Mouse (Mus musculus) adrenal gland (tissue): ENCODE measurements around the gene Spryd3.
"Not testable (repeated sequence)": the region's sequence is repeated elsewhere in the genome, so short reads cannot be mapped to it uniquely, and the experiment has no call there.

ENCODE experiments used
- intact Hi-C: fragments of 180-260 bp; cut with DNase I; formaldehyde crosslinking; loops from one replicate; pipeline ENCODE4 v1.15.1; 2025

The Spryd3 gene

GRCm38 (mm10) chr15:102100996-102101671, 34.9 kb downstream of the Spryd3 start:
- intact Hi-C loops: no loop called here

DNA sequence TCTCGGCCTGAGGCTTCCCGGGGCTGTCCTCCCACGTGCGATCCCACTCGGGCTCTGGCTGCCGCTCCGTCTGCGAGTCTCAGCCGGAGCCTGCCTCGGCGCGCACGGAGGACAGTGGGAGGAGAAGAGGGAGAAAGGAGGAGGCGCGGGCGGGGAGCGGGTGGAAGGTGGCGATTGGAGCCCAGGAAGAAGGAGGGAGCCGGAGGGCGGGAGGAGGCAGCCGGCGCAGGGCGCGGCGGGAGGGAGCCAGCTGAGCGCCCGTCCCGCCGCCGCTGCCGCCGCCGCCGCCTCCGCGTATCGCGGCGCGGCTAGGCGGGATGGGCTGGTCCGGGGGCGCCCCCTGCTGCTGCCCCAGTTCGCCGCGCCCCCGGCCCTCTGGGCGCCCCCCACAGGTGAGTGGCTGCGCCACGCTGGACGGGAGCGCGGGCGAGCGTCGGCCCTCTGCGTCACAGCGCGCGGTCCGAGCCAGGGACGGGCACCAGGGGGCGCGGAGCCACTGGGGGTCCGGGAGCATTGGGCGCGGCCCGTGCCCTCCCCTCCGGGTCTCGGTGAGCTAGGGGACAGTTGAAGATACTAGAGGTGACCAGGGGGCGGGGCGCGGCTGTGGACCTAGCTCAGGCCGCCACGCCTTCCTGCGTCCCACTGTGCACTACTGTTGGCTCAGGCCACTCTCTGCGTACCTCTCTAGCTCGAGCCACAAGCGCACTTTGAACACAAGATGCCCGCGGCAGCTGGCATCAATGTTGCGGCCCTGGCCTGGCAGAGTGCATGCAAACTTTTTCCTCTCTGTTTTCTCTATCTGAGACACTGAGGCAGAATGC, 35.7 kb downstream of the Spryd3 start, which contains the start of gene Tns2:
Gene Tns2 (plus strand): TSS at position 253 of the 821 bp plus-strand sequence.
- intact Hi-C loops: no loop called here

GRCm38 (mm10) chr15:102099771-102100160, 36.3 kb downstream of the Spryd3 start:
- intact Hi-C loops: no loop called here

DNA sequence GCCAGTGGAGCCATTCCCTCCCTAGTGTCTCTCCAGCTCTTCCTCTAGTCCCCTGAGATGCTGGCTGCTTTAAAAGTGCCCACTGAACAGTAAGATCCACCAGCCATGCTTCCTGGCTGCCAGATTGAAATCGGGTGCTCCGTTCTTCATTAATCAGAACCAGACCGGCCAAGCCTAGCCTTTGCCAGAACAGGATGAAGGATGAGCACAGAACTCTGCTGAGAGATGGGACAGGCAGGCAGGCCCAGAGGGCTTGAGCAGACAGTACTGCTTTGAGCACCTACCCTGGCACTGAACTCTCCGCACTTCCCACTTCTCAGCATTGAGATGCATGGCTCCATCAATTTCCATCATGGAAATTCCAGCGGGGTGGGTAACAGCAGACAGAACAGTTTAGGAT, 36.8 kb downstream of the Spryd3 start:
- intact Hi-C loops: no loop called here

GRCm38 (mm10) chr15:102097991-102098555, 38.0 kb downstream of the Spryd3 start:
- intact Hi-C loops: no loop called here

GRCm38 (mm10) chr15:102097147-102097915, 38.7 kb downstream of the Spryd3 start:
- intact Hi-C loops: no loop called here

DNA sequence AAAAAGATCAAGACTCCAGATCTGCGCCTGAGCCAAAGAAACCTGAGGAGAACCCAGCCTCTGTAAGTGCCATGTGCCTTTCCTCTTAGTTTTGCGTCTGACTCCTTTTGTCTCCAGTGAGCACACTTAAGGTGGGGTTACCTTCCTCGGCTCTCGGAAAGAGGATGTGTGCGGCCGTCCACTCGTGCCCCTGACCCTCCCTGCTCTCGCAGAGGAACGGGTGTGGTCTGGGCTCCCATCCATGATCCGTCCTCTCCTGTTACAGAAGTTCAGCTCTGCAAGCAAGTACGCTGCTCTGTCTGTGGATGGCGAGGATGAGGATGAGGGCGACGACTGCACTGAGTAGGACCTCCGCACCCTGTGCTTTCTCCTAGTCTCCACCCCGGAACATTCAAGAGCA, 41.0 kb downstream of the Spryd3 start:
- intact Hi-C loops: no loop called here

DNA sequence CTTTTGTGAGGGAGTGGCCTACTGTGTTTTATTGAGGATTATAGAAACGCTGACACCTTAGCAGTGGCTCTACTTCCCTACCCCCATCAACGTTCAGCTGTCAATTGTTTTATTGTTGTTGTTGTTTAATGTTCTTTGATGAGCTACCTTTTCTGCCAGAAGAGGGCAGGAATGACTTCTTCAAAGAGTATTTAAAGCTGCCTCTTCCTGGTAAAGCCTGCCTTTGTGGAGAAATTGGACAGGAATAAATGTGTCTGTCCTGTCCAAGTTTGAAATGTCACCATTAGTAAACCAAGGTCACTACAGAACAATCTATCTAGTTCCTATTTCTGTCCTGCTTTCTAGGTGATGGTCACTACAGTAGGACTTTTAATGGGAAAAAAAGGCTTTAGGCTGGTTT, 41.9 kb downstream of the Spryd3 start:
- intact Hi-C loops: no loop called here

DNA sequence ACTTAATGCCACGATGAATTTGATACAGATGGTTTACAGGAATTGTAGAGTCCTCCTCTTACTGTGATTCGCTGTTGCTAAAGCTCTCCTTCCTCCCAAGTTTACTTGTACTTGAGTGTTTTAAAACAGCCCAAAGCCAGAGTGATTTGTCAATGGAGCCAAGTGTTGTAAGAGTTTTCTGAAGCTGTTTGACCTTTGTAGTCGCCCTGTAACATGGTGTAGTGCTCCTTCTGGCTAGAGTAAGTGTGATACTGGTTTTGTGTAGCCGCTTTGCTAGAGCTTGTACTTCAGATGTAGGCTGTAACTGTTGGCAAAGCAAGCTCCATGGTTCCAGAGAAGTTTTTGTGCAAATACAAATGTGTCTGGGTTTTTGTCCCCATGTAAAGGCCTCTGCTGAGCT, 43.8 kb downstream of the Spryd3 start:
- intact Hi-C loops: no loop called here

GRCm38 (mm10) chr15:102091688-102092087, 44.3 kb downstream of the Spryd3 start:
- intact Hi-C loops: no loop called here

GRCm38 (mm10) chr15:102091063-102091679, 44.9 kb downstream of the Spryd3 start:
- intact Hi-C loops: no loop called here

DNA sequence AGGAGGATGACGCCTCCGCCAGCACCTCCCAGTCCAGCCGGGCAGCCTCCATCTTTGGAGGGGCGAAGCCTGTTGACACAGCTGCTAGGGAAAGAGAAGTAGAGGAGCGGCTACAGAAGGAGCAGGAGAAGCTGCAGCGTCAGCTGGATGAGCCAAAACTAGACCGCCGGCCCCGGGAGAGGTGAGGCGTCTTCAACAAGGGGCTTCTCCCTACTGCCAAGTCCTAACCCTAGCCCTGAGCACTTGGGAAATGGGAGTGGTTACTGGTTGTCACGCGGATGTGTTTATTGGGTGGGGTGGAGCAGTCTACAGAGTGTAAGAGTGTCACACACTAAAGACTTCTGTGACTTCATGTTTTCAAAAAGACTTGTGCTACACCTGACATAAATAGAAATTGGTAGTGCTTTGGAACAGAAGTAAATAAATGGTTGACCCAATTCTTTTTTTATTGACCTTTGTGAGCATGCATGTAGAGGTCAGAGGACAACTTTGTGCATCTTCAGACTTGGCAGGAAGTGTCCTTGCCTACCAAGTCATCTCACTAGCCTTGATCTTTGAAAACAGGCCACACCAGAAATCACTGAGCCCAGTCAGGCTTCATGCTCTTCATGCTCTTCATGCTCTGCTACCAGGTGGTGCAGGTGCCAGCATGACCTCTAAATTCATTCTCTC, 46.0 kb downstream of the Spryd3 start:
- intact Hi-C loops: no loop called here

GRCm38 (mm10) chr15:102083028-102083427, 53.0 kb downstream of the Spryd3 start:
- intact Hi-C loops: no loop called here

GRCm38 (mm10) chr15:102082148-102082547, 53.9 kb downstream of the Spryd3 start:
- intact Hi-C loops: no loop called here

DNA sequence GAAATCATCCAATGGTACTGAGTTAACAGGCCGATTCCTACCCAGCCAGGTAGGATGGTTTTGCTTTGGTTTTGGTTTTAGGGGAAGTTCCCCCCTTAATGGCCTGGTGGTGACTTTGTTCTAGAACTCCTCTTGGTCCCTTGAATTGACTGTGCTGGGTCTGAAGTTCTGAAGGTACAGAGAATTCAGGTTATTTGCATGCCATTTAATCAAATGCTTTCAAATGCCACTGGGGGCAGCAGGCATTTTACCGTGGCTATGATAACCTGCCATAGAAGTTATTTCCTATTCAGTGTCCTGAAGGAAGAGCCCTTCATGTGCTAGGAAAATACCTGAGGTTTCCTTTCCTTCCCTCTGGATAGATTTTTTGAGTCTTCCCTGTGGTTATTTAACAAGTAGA, 55.6 kb downstream of the Spryd3 start:
- intact Hi-C loops: no loop called here

DNA sequence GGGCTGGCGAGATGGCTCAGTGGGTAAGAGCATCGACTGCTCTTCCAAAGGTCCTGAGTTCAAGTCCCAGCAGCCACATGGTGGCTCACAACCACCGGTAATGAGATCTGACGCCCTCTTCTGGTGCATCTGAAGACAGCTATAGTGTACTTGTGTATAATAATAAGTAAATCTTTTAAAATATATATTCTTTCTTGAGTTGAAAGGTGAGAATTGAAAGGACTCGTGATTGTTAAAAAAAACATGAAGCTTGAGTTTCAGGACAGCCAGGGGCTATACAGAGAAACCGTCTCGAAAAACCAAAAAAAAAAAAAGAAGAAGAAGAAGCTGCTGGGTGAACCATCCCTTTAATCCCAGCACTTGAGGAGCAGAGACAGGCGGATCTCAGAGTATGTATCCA, 56.1 kb downstream of the Spryd3 start:
- intact Hi-C loops: not testable (repeated sequence)

- intact Hi-C loops: no loop called here
Measured at GRCm38 (mm10) chr15:102079221-102079620, 56.8 kb downstream of the Spryd3 start.

DNA sequence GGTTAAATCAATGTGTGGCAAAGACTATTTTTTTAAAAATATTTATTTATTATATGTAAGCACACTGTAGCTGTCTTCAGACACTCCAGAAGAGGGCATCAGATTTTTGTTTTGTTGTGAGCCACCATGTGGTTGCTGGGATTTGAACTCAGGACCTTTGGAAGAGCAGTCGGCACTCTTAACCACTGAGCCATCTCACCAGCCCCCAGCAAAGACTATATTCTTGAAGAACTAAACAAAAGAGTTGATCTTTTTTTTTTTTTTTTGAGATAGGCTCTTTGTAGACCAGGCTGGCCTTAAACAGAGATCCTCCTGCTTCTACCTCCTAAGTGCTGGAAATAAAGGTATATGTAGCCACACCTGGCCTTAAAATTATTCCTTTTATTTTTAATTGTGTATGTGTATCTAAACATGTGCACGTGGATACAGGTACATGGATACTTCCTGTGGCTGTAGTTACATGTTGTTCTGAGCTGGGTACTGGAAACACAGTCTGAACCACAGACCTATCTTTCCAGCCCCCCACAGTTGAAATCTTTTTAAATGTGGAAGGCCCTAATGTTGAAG, 58.8 kb downstream of the Spryd3 start:
- intact Hi-C loops: no loop called here

GRCm38 (mm10) chr15:102074876-102075585, 61.0 kb downstream of the Spryd3 start:
- intact Hi-C loops: no loop called here
